Mouse (Mus musculus): ENCODE measurements at regions not wholly inside any gene's neighbourhood (a gene's known extent, or its start where the extent isn't known, plus 50 kb on each side); places are given as distances from the start of the nearest gene placed in this dataset.

- Histone ChIP-seq H3K4me3 (replicated peaks; ENCODE audit: extremely low read depth, low read depth, low read length) (no peak overlapping the region), H3K4me1 (ENCODE audit: control insufficient read depth, insufficient read depth, low read length) (no peaks in the 10 kb centered on the region; the same call in 1 of the 2 replicates)
- TF ChIP-seq CTCF (IDR thresholded peaks at IDR 0.05; ENCODE audit: insufficient read depth, low read length): no peak
- TF ChIP-seq POLR2A (IDR thresholded peaks at IDR 0.05; ENCODE audit: borderline replicate concordance, extremely low read depth, low read depth, low read length): no peak
- DNase-seq: no peak
- WGBS: 80% methylated on average over 9 of the region's 9 CpGs
Observed at GRCm38 (mm10) chr6:97699054-97699751, 81.9 kb upstream of the Frmd4b start.

- TF ChIP-seq POLR2A (IDR thresholded peaks at IDR 0.05; ENCODE audit: borderline replicate concordance, extremely low read depth, low read depth, low read length): no peak
- WGBS: 93% methylated on average over 8 of the region's 8 CpGs
- Histone ChIP-seq H3K4me3 (replicated peaks; ENCODE audit: extremely low read depth, low read depth, low read length) (no peak overlapping the region), H3K4me1 (ENCODE audit: control insufficient read depth, insufficient read depth, low read length) (no peaks in the 10 kb centered on the region)
- DNase-seq: no peak
Observed at GRCm38 (mm10) chr6:97693281-97693680, 75.9 kb upstream of the Frmd4b start.

- Histone ChIP-seq H3K4me3 (replicated peaks; ENCODE audit: extremely low read depth, low read depth, low read length) (no peak overlapping the region), H3K4me1 (ENCODE audit: control insufficient read depth, insufficient read depth, low read length) (no peaks in the 10 kb centered on the region)
- WGBS: 85% methylated on average over 3 of the region's 3 CpGs
- TF ChIP-seq POLR2A (IDR thresholded peaks at IDR 0.05; ENCODE audit: borderline replicate concordance, extremely low read depth, low read depth, low read length): no peak
- no peak for TF ChIP-seq CTCF (IDR thresholded peaks at IDR 0.05; ENCODE audit: insufficient read depth, low read length)
- DNase-seq: no peak
Observed at GRCm38 (mm10) chr6:97691136-97691535, 73.8 kb upstream of the Frmd4b start.

- DNase-seq: no peak
- 78% methylated on average over 7 of the region's 7 CpGs for WGBS
- no peak for TF ChIP-seq POLR2A (IDR thresholded peaks at IDR 0.05; ENCODE audit: borderline replicate concordance, extremely low read depth, low read depth, low read length)
- no peak for TF ChIP-seq CTCF (IDR thresholded peaks at IDR 0.05; ENCODE audit: insufficient read depth, low read length)
- Histone ChIP-seq H3K4me1 (ENCODE audit: control insufficient read depth, insufficient read depth, low read length) (no peaks in the 10 kb centered on the region), H3K4me3 (replicated peaks; ENCODE audit: extremely low read depth, low read depth, low read length) (no peak overlapping the region)
Observed at GRCm38 (mm10) chr6:97684335-97684734, 67.0 kb upstream of the Frmd4b start.

GRCm38 (mm10) chr6:97682213-97682612 lies 64.9 kb upstream of the Frmd4b start:
- no peak overlapping the region for H3K4me3 ChIP-seq (replicated peaks; ENCODE audit: extremely low read depth, low read depth, low read length)
- no peak for DNase-seq
- 63% methylated on average over 1 of the region's 1 CpGs for WGBS
- TF ChIP-seq CTCF (IDR thresholded peaks at IDR 0.05; ENCODE audit: insufficient read depth, low read length) (no peak), POLR2A (IDR thresholded peaks at IDR 0.05; ENCODE audit: borderline replicate concordance, extremely low read depth, low read depth, low read length) (no peak)
- H3K4me1 ChIP-seq (ENCODE audit: control insufficient read depth, insufficient read depth, low read length): no peaks in the 10 kb centered on the region

GRCm38 (mm10) chr6:97675181-97675756 lies 57.9 kb upstream of the Frmd4b start:
- no peaks in the 10 kb centered on the region for H3K4me1 ChIP-seq (ENCODE audit: control insufficient read depth, insufficient read depth, low read length)
- no peak for DNase-seq
- TF ChIP-seq POLR2A (IDR thresholded peaks at IDR 0.05; ENCODE audit: borderline replicate concordance, extremely low read depth, low read depth, low read length): no peak
- no peak for TF ChIP-seq CTCF (IDR thresholded peaks at IDR 0.05; ENCODE audit: insufficient read depth, low read length)
- 61% methylated on average over 5 of the region's 5 CpGs for WGBS
- H3K4me3 ChIP-seq (replicated peaks; ENCODE audit: extremely low read depth, low read depth, low read length): no peak overlapping the region

GRCm38 (mm10) chr6:97666818-97667629 lies 49.7 kb upstream of the Frmd4b start:
- Histone ChIP-seq H3K4me1 (ENCODE audit: control insufficient read depth, insufficient read depth, low read length) (no peaks in the 10 kb centered on the region), H3K4me3 (replicated peaks; ENCODE audit: extremely low read depth, low read depth, low read length) (no peak overlapping the region)
- no peak for DNase-seq
- WGBS: 56% methylated on average over 5 of the region's 5 CpGs
- TF ChIP-seq POLR2A (IDR thresholded peaks at IDR 0.05; ENCODE audit: borderline replicate concordance, extremely low read depth, low read depth, low read length) (no peak), CTCF (IDR thresholded peaks at IDR 0.05; ENCODE audit: insufficient read depth, low read length) (no peak)
